ENCODE assay signal across 9 mouse cellular contexts in the genomic region with DNA sequence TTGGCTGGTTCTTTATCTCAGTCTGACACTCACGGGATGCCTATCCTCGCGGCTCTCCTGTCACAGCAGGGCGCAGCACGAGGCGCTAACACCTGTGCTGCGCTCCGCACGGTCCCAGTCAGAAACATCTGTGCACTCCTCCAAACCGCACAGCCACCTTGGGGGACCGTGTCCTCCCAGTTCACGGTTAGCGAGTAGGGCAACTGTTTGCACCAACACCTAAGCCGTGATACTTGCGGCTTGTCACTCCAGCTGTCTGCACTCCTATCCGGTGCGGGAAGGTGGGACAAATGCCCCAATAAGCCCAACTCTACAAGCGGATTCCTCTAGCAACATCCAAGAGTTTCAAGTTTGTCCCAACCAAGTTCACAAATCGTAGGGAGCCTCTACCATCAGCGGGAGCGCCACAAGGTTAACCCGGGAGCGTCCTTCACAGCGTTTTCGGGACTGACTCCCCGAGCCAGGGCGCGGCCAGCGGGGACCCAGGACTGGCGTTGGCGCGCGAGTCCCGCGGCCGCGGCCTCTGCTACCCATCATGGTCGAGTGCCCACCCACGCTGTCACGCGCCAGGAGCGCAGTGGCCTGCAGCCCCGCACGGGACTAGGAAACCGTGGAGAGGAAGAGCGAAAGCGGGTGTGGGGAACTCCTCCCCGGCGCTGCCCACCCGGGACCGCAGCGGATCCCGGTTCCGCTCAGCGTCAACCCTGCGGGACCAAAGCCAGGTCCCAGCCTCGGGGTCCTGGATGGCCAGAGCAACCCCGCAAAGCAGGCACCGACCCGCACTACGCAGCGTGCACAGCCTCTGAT. TPM values are rescaled to one million over a fixed set of nuclear protein-coding genes. Genes with fewer than 3 reads are reported as not detected.
A peak's percentile ranks its signal among the peaks of the same experiment; 100 is the strongest.
DNase-seq lines count a peak whose midpoint lies in the region; ATAC-seq lines count a peak whose summit lies in the region.
"Had no signal": no experiment of that assay in that cellular context is flagged by ENCODE, and none has a peak within 500 bp of the region (broad histone marks: within the 10 kb centered on the region; RNA-seq: fewer than 3 reads in every experiment).

No protein-coding gene starts in this region.

- peaks cover 3% of the 10 kb centered on the region; the same call in 1 of the 2 replicates for H3K4me1 ChIP-seq in midbrain, embryonic 11.5 days (ENCODE audit: control insufficient read depth, insufficient read depth, low read length)

- no peaks in the 10 kb centered on the region for H3K9me3 ChIP-seq in midbrain, embryonic 11.5 days (ENCODE audit: control insufficient read depth, low read length)

- peaks cover 15% of the 10 kb centered on the region for H3K27me3 ChIP-seq in midbrain, embryonic 11.5 days (ENCODE audit: control insufficient read depth, insufficient read depth, low read length)

- intact Hi-C loops in left cerebral cortex, postnatal 4 days (cut with DNase I) = no loop called here

- H3K27ac ChIP-seq in midbrain, embryonic 11.5 days (ENCODE audit: low read depth, low read length) = no peak overlapping the region

- DNase-seq in cerebellum, adult 18-20 months = peak; percentile 48 to 73
- no peak for DNase-seq in cerebellum, adult 9-10 months
- peak; percentile 38 for DNase-seq in ES-CJ7 (ENCODE audit: low read depth, low spot score)
- DNase-seq in cerebellum, postnatal 36 days = peak; percentile 62
- DNase-seq in left cerebral cortex, postnatal 4 days = peak; percentile 17
- DNase-seq in midbrain, embryonic 11.5 days (ENCODE audit: low spot score, missing footprints) = peak; percentile 97
- peak; percentile 41 for DNase-seq in right cerebral cortex, postnatal 4 days

- no peaks in the 10 kb centered on the region for H3K36me3 ChIP-seq in midbrain, embryonic 11.5 days (ENCODE audit: control insufficient read depth, insufficient read depth, low read length)
- H3K36me3 ChIP-seq: G1E had no signal

- peak overlapping the region; percentile 77 for H3K9ac ChIP-seq in midbrain, embryonic 11.5 days (ENCODE audit: low read length)

- WGBS in midbrain, embryonic 11.5 days = under 1% methylated on average over 62 of the region's 62 CpGs

- H3K4me2 ChIP-seq in midbrain, embryonic 11.5 days = peak overlapping the region; percentile 100

- H3K4me3 ChIP-seq in midbrain, embryonic 11.5 days (ENCODE audit: low read depth, low read length) = peak overlapping the region; percentile 72

- peak; percentile 63 for ATAC-seq in granulocyte monocyte progenitor cell, adult 5-6 weeks (replicated peaks; ENCODE audit: poor library complexity, severe bottlenecking)
- peak; percentile 63 for ATAC-seq in midbrain, embryonic 11.5 days (ENCODE audit: low FRiP score)

RNA-seq across cellular contexts. Expression of a gene that starts 0.8 kb away (rescaled TPM):
- 0.30 and 2.4 TPM in 2 replicates for total RNA-seq in granulocyte monocyte progenitor cell, adult 5-6 weeks (2014; fragmentation: Nextera tagmentation)
- 1.6 and 2.4 TPM in 2 replicates for total RNA-seq in granulocyte monocyte progenitor cell, adult 5-6 weeks (2017)
- total RNA-seq in left cerebral cortex, postnatal 4 days (2021) = 1 to 10 TPM; 6.7 to 8.7 TPM
- polyA plus RNA-seq in midbrain, embryonic 11.5 days (2014; fragmentation: Nextera tagmentation; extraction: Ambion mirVana) = 7.8 and 9.0 TPM in 2 replicates
- polyA plus RNA-seq: G1E had no signal

RNA-seq across cellular contexts. Expression of a gene that starts 42.3 kb away (rescaled TPM):
- total RNA-seq in granulocyte monocyte progenitor cell, adult 5-6 weeks (2014; fragmentation: Nextera tagmentation) = 0.96 TPM in 1 of 2 replicates, not detected in the other
- 0.31 and 0.52 TPM in 2 replicates for total RNA-seq in granulocyte monocyte progenitor cell, adult 5-6 weeks (2017)
- 10 to 100 TPM; 11.0 to 12.8 TPM for total RNA-seq in left cerebral cortex, postnatal 4 days (2021)
- 2.3 and 2.4 TPM in 2 replicates for polyA plus RNA-seq in midbrain, embryonic 11.5 days (2014; fragmentation: Nextera tagmentation; extraction: Ambion mirVana)
- polyA plus RNA-seq: G1E had no signal

Comparison
In these comparisons a context has a peak if more than half of its experiments do, and no peak if none do; other contexts are left out.
1. RNA of a gene that starts 42.3 kb away (total RNA-seq): 11.0 to 12.8 TPM in left cerebral cortex, postnatal 4 days; 0.31 to 0.96 TPM in granulocyte monocyte progenitor cell, adult 5-6 weeks; every median in the first group is over 4 times any median in the second.